Mouse (Mus musculus) adrenal gland, postnatal 10 days (tissue): ENCODE measurements around the gene Lrch4. TPM values are rescaled to one million over a fixed set of nuclear protein-coding genes. Genes with fewer than 3 reads are reported as not detected.
A peak's percentile ranks its signal among the peaks of the same experiment; 100 is the strongest.
"Not testable (repeated sequence)": the region's sequence is repeated elsewhere in the genome, so short reads cannot be mapped to it uniquely, and the experiment has no call there.

ENCODE experiments used
- DNase-seq: peaks from one replicate; pipeline ENCODE4 v3.0.0; 2021; ENCODE audit warnings: mixed read lengths
- total RNA-seq, 2 experiments: library from RNA; stranded (reverse); gene quantifications; 2 replicates each; pipeline ENCODE4 v1.2.3; 2021

Gene Lrch4
- total RNA-seq, 2 experiments from 2014 or later: 25.0 to 29.9 TPM

DNA sequence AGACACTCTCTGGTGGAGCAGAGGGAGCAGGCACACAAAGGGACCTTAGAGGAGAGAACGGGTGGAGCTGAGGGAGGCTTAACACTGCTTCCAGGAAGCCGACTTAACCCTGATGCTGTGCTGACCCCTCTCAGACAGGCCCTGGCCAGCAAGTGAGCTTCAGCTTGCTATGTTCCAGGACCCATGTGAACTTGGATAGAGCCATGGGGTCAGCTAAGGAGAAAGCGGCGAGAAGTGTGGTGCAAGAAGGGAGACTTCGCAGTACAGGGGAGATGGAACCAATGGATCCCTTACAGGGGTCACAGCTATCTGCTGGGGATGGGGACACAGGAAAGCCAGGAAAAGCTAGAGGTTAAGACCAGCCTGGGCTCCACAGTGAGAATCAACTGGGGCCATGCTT lies 15.8 kb upstream of the Lrch4 start:
- DNase-seq: peak; percentile 20

DNA sequence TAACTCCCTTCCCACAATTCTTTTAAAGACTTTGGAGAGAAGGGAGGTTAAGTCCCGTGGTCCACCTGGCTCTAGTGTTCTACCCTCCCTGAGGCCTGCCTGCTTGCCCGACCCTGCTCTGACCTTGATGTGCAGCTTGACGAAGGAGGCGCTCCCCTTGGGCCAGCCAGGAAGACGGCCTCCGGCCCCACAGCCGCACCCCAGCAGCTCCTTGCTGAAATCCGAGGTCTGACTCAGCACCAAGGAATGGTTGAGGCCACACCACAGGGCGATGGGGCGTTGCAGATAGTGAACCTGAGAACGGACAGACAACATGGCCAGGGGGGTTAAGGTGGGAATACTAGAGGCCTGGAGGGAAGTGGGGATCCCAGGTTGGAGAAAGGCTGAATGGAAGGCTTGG lies 15.4 kb upstream of the Lrch4 start, which contains the start of gene Pcolce:
Gene Pcolce, minus strand, starts transcription at position 235 of the 400 bp plus-strand sequence.
- DNase-seq: peak; percentile 74

DNA sequence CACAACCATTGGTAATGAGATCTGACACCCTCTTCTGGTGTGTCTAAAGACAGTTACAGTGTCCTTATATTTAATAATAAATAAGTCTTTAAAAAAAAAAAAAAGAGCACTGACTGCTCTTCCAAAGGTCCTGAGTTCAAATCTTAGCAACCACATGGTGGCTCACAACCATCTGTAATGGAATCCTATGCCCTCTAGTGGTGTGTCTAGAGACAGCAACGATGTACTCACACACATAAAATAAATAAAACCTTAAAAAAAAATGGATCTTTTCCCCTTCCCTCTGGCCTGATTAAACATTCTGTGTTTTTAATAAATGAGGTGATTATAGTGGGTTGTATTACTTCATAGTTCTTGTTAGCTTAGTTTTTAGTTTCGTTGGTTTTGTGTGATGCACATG lies 14.0 kb upstream of the Lrch4 start:
- DNase-seq: not testable (repeated sequence)

DNA sequence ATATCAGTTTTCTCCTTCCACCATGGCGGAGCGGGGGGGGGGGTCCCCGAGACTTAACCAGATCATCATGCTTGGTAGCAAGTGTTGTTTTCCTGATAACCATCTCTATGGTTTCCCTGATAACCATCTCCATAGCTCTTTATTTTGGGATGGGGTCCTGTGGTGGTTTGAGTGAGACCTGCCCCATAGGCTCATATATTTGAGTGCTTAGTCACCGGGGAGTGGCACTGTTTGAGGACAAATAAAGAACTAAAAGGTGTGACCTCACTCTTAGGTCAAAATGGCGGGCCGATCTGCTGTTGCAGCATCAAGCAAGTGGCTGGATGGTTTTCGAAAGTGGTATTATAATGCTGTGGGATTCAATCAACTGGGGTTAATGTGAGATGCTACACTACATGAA lies 13.6 kb upstream of the Lrch4 start:
- DNase-seq: no peak

DNA sequence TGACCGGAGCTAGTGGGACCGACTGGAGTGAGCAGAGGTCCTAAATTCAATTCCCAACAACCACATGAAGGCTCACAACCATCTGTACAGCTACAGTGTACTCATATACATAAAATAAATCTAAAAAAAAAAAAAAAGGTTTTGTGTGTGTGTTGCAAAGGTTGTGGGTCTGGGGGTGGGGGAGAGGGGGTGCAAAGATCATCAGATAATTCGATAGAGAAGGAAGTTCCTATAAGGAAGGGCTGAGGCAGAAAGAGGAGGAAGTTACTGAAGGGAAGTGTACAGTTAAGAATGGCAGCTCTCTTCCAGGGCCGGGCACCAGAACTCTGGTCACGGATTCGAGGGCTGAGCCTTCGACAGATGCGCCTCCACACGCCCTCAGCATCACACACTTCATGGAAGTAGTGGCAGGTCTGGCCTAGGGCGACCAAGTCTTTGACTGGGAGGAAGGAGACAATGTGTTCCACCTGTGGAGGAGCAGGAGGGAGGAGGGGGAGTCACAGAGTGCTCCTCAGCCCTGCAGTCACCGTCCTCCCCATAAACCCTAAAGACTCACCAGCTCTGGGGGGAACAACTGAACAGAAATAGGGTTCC lies 4.9 kb upstream of the Lrch4 start:
- no peak for DNase-seq

DNA sequence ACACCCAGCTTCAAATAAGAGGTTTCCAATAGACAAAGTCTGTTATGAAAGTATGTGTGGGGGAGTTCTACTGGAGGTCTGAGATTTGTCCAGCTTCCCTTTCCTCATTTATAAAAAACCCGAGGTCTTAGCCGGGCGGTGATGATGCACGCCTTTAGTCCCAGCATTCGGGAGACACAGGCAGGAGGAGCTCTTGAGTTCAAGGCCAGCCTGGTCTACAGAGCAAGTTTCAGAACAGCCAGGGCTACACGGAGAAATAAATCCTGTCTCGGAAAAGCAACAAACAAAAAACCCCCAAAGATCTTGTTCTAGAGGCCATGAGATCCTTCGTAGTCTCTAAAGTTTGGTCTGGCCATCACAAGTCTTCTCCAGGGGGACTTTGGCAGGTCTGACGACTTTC lies 930 bp upstream of the Lrch4 start:
- DNase-seq: no peak

DNA sequence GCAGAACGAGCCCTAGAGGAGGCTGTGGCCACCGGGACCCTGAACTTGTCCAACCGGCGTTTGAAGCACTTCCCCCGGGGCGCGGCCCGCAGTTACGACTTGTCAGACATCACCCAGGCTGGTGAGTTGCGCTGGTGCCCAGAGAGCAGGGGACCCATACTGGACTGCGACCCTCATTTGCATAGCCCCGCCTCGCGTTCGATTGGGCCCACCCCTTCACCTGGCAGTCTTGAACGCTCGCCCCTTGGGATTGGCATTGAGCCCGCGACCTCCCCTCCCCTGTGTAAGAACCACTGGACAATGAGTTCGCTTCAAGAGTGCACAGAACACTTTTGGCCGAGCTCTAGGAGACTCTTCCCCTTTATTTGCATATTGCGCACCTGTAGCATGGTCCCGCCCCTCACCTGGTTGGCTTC lies 393 bp downstream of the Lrch4 start:
- DNase-seq: no peak

DNA sequence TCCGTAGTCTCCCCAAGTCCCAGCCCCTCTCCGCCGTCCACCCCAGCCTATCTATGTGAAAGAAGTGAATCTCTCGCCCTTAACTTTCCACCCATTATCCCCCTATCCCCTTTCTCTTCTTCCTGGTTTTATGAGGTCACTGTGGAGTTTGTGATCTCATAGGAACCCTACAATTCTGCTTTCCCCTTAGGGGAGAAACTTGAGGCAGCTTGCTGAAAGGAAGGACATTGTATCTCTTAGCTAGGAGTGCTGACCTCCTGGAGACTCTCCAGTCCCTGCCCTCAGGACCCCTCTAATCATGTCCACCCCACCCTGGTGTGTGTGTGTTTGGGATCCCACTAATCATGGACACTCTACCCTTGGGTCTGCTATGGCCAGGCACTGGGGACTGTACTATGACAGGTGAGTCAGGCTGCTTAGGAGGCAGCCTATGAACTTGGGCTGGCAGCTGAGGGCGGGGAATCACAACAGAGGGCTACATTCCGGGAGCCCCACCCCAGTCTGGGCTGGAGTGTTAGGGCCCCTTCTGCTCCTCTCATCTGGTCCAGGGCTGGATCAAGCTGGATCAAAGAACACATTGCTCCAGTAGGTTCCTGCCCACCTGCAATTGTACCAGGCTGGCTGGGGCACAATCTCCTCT lies 1.1 kb downstream of the Lrch4 start:
- no peak for DNase-seq

DNA sequence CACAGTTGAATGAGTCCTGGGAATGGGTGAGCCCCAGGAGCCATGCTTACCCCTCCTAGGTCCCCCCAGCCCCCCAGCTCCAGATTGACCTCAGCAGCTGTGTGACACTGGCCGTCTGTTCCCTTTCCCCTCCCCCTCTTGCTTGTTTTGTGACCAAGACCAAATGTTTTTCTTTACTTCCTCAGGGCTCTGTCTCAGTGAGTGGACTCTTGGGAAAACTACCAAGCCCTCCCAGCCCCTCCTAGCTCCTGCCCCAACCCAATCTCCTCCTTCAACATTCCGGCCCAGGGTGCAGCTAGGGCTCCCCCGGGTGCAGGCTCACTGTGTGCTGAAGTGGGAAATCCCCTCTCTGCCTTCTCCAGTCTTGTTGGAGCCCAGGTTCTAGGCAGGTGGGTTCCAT lies 1.7 kb downstream of the Lrch4 start:
- no peak for DNase-seq

DNA sequence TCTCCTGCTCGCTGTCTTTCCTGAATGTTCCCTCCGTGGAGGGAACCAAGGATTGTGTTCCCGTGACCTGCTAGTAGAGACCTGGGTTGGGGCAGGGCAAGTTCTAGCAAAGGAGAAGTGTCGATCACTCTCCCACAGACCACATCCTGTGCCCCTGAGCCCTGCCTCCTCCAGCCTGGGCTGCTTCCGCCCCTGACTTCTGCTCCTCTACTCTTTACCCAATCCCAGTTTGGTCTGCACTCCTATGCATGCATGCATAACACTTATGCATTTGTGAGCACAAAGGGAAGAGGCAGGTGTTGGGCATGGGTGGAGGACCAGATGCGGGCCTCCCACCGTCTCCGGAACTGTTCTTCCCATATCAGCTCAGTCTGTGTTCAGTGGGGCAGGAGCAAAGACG lies 2.2 kb downstream of the Lrch4 start:
- DNase-seq: no peak

DNA sequence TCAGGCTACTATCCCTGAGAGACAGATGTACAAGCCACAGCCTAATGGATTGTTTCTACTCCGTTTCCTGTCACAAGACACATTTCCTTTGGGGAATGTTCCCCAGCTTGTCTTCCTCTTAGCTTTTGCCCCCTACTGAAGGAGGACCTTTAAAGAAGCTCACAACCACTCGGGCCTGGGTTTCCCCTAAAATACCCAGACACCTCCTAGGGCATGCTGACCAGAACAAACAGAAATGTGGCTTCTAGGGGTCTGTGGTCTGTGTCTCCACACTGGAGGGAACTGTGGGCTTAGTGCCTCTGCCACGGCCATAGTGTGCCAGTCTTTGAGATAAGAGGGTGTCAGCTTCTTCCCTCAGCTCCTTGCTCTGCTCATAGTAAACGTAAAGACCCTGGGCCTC lies 2.7 kb downstream of the Lrch4 start:
- DNase-seq: no peak

DNA sequence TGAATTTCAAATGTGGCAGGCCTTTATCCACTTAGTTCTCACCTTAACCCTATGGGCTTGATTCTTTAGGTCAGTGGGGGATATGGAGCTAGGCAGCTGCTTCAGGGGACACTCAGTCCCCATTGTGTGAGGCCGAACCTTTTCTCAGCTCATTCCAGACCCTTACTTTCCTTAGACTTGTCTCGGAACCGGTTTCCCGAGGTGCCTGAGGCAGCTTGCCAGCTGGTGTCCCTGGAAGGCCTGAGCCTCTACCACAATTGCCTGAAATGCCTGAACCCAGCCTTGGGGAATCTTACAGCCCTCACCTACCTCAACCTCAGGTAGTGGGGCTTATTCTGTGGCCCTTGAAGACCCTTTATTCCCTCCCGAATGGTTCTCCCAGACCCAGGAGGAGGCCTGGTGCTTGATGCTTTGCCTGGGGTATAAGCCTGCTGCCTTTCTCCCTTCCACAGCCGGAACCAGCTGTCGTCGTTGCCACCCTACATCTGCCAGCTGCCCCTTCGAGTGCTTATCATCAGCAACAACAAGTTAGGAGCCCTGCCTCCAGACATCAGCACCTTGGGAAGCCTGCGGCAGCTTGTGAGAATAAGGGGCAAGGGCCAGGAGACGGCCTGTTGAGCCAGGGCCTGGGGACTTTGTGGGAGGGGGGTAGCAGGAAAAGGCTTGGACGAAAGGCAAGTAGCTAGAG lies 4.6 kb downstream of the Lrch4 start:
- DNase-seq: no peak

DNA sequence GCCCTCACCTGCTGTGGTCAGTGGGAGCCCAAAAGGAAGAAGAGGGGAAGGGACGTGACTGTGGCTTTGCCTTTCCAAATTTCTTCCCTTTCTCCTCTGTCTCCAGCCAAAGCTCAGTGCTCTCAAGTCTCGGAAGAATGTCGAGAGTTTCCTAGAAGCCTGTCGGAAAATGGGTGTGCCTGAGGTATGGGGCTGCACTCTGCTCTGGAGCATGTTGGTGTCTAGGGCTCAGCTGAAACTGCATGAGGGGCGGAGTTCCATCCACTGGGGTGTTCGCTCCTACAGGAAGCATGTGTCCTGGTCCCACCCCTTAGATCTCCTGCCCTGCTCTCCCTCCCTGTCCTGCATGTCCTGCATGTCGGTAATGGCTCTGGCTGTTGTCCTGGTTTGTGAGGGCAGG lies 10.6 kb downstream of the Lrch4 start:
- DNase-seq: no peak

DNA sequence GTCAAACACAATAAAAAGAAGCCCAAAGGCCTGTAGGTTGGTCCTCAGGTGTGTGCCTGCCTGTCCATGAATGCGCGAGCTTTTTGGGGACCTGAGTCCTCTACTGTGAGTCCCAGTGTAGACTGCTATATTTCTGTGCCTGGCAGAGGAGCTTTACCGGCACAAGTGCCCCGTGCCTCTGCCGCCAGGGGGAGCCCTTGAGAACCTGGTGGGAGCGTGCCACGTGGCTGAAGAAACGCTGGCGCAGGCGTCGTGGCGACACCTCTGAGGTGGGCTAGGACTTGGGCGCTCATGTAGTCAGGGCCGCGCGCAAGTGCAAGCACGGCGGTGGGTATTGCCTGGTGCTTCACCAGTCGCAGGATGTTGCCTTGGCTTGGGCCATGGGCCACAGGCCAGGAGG lies 12.1 kb downstream of the Lrch4 start, which contains the start of gene Sap25:
Gene Sap25, plus strand, starts transcription at position 281 of the 400 bp plus-strand sequence.
- DNase-seq: peak; percentile 58

DNA sequence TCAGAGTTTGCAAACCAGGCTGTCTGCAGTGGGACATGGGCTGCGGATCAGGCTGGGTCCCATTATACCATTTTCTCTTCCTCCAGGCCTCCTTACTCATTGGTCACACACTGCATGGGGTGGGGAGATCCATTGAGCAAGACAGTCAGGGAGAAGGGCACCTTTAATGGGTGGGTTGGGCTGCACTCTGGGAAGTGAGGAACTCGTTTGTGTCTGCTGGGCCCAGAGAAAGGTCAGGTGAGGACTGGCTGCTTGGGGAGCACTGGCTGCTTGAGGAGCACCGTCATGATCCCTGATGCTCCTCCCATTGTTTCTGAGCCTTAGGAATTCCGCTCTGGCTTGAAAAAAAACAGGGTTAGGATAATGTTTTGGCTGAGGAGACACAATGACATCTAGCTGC lies 14.0 kb downstream of the Lrch4 start:
- no peak for DNase-seq

DNA sequence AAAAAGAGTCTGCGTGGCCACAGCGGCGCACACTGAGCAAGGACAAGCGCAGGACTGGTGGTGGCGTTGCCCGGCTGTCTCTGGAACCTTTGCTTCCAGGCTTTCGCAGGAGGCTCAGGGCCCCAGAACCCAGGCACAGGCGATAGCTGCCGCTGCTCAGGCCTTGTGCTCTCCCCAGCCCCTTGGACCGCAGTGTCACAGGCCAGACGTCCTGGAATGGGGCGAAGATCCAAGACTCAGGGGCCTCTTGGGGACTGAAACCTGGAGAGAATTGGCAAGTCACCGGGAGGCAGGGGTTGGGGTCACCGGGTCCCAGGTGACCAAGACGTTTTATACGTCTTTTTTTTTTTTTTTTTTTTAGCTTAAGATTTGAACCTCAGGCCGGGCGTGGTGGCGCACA lies 15.6 kb downstream of the Lrch4 start:
- peak; percentile 67 for DNase-seq

DNA sequence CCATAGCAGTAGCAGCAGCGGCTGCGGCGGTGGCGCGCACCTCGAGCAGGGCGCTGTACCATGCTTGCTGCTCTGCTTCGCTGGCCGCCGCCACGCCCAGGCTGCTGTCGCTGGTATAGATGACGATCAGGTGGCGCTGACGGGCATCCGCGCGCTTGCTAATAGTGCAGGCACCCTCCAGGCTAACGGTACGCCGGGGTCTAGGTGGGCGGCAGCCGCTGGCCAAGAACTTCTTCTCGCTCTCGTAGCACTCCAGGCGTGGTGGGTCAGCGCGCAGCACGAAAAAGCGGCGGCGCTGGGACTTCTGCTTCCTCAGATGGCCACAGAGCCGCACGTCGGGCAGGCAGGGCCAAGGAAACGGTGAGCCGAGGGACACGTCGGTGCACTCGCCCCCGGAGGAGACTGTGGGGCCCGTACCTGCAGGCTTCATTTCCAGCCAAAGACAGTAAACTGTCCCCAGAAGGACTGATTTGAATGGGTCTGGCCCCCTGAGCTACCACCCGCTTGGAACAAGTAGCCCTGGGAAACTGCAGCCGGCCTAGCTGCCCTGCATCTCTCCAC lies 16.2 kb downstream of the Lrch4 start:
- peak; percentile 50 for DNase-seq

DNA sequence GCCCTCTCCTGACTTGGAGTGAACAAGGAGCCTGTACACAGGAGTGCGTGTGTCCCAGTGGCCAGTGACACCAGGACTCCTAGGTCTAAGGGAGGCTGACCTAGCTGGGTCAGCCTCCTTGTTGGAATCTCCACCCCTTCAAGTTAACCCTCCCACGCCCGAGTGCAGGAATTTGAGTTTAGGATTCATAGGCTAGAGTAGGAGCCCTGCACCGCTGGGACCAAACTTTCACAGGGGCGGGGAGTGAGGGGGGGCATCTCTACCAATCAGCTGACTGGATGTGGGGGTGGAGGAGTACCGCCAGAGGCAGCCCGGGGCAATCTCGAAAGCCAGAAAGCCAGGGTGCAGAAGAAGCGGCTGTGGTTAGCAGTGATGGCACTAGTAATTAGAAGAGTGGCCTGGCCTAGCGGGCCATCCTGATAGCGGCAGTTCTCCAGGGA lies 16.8 kb downstream of the Lrch4 start, which contains the start of gene Irs3:
Gene Irs3, minus strand, starts transcription at position 63 of the 440 bp plus-strand sequence.
- DNase-seq: peak; percentile 63

DNA sequence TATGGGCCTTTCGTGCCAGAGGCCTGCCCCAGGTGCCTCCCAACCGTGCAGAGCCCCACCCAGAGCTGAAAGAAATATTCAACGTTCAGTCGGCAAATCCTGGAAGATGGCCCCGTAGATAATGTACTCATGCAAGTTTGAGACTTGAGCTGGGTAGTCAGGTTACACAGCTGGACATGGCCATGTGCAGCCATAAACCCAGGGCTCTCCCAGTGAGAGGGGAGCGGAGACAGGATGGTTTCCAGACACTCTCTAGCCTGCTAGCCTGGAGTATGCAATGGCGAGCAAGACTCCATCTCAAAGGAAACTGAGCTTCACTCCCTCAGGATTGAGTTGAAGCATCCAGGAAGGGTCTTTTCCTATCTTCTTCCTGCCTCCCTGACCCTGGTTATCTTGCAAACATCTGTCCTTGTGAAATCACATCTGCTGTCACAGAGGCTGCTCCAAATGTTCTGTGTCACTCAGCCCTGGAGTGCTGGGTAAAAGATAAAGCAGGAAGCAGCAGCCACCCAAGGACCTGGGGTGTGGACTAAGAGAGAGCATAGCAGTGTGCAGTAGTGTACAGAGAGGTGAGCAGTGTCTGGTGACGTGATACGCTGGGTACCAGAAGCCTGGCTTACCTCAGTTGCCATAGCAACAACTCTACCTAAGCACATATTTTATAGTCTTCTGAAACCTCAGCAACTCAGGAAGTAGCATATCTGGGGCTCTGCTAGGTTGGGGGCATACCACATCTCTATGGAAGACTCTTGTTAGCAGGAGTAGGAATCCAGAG lies 19.1 kb downstream of the Lrch4 start:
- no peak for DNase-seq

DNA sequence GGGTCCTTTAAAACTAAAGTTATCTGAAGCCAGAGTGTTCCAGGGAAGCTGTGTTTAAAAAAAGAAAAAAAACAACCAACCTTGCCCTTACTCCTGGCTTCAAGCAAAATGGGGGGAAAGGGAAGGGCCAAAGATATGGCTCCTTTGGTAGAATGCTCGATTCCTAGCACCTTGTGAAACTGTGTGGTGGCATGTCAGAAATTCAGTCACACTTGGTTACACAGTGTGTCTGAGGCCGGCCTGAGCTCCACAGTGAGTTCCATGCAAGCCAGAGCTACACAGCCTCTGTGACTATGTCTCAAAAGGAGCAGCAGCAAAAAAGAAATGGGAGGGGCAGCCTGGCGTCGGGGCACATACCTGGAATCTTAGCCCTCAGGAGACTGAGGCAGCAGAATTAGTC lies 20.3 kb downstream of the Lrch4 start:
- DNase-seq: no peak

DNA sequence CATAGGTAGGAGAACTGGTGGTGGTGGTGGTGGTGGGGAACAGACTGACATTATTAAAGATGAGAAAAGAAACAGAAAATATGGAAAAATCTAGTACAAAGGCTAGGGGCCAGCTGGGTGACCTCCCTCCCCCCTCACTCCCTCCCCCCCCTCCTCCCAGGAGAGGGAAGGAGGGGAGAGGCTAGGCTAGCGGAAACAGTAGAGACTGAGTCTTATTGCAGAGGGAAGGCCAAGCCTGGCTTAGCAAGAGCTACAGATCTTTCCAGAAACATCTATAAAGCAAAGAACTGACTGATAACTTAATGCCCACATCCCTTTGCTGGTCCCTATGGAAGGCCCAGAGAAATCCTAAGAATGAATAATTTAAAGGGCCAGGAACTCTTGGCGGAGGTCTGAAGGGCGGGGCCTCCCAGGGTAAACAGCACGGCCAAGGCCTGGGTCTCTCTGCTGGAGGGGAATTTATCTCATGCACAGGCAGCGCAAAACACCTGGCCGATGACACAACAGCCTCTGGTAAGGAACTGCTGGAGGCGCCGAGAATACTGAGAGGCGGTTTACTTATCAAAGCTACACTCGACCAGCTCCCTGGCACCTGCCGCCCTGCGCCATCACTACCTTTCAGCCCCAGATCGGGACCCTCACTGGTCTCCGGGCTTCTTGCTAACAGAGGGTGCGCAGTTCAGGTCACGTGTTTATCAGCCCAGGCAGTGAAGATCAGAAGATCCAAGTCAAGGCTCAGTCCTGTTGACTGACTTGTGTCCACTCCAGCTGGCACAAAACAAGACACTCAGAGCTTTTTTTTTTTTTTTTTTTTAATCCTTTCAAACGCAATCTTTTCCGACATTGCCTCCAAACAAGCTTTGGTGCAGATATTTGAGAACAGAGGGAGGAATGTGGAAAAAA lies 21.0 kb downstream of the Lrch4 start:
- peak; percentile 48 for DNase-seq
